Mouse (Mus musculus): ENCODE results near the gene Cldn14.

The Cldn14 gene

GRCm38 (mm10) chr16:93942796-93943502 lies 65.7 kb downstream of the Cldn14 start:
- no peak for DNase-seq

GRCm38 (mm10) chr16:93941781-93942567 lies 66.7 kb downstream of the Cldn14 start:
- DNase-seq = no peak

- DNase-seq = no peak
Observed at GRCm38 (mm10) chr16:93939961-93940360, 68.7 kb downstream of the Cldn14 start.

GRCm38 (mm10) chr16:93938400-93938846 lies 70.2 kb downstream of the Cldn14 start:
- DNase-seq = peak; percentile 52

GRCm38 (mm10) chr16:93935009-93935408 lies 73.6 kb downstream of the Cldn14 start:
- no peak for DNase-seq

GRCm38 (mm10) chr16:93934588-93934987 lies 74.0 kb downstream of the Cldn14 start:
- DNase-seq = no peak

GRCm38 (mm10) chr16:93932185-93933168 lies 76.2 kb downstream of the Cldn14 start:
- no peak for DNase-seq

- DNase-seq = no peak
Observed at GRCm38 (mm10) chr16:93929370-93930032, 79.1 kb downstream of the Cldn14 start.

GRCm38 (mm10) chr16:93925684-93926247 lies 82.9 kb downstream of the Cldn14 start:
- no peak for DNase-seq

- no peak for DNase-seq
Observed at GRCm38 (mm10) chr16:93923788-93924187, 84.8 kb downstream of the Cldn14 start.

- no peak for DNase-seq
Observed at GRCm38 (mm10) chr16:93922835-93923389, 85.7 kb downstream of the Cldn14 start.

- DNase-seq = no peak
Observed at GRCm38 (mm10) chr16:93920673-93921072, 88.0 kb downstream of the Cldn14 start.

- DNase-seq = no peak
Observed at GRCm38 (mm10) chr16:93919189-93919588, 89.4 kb downstream of the Cldn14 start.

- no peak for DNase-seq
Observed at GRCm38 (mm10) chr16:93918679-93919060, 90.0 kb downstream of the Cldn14 start.

- peak; percentile 67 for DNase-seq
Observed at GRCm38 (mm10) chr16:93917712-93918678, 90.6 kb downstream of the Cldn14 start.

- DNase-seq = no peak
Observed at GRCm38 (mm10) chr16:93915338-93915849, 93.2 kb downstream of the Cldn14 start.

GRCm38 (mm10) chr16:93913881-93914576 lies 94.6 kb downstream of the Cldn14 start:
- no peak for DNase-seq

- DNase-seq = no peak
Observed at GRCm38 (mm10) chr16:93912808-93913207, 95.8 kb downstream of the Cldn14 start.

- DNase-seq = no peak
Observed at GRCm38 (mm10) chr16:93912158-93912557, 96.5 kb downstream of the Cldn14 start.
